Mouse (Mus musculus) lung, embryonic 16.5 days (tissue): ENCODE data around the gene Slc10a7. TPM values are rescaled to one million over a fixed set of nuclear protein-coding genes. Genes with fewer than 3 reads are reported as not detected.

Experiments
- ATAC-seq: fragments of 200-750 bp; cut with Nextera tagmentation; 2 replicates; pipeline ENCODE4 v1.8.0; 2017; ENCODE audit warnings: low read depth, mild to moderate bottlenecking, moderate library complexity
- H3K27ac ChIP-seq: fragments of 300-500 bp; sonication (generic); 2 replicates; pipeline ENCODE4 v1.5.1; 2014; ENCODE audit warnings: mild to moderate bottlenecking, control low read depth, low read length
- H3K27me3 ChIP-seq: fragments of 300-500 bp; sonication (generic); 2 replicates; pipeline ENCODE4 v1.6.1; 2014; ENCODE audit warnings: low read depth, low read length, mixed read lengths; ENCODE audit not compliant: control insufficient read depth, insufficient read depth
- H3K36me3 ChIP-seq: fragments of 300-500 bp; sonication (generic); 2 replicates; pipeline ENCODE4 v1.6.1; 2014; ENCODE audit warnings: low read length; ENCODE audit not compliant: control insufficient read depth, insufficient read depth
- H3K4me1 ChIP-seq: fragments of 300-500 bp; sonication (generic); replicated peaks from 2 replicates; pipeline ENCODE4 v1.6.1; 2014; ENCODE audit warnings: low read length, mixed read lengths; ENCODE audit not compliant: control insufficient read depth, insufficient read depth
- H3K4me2 ChIP-seq: fragments of 300-500 bp; sonication (generic); 2 replicates; pipeline ENCODE4 v1.6.1; 2014; ENCODE audit warnings: low read depth, low read length, control low read depth
- H3K4me3 ChIP-seq: fragments of 300-500 bp; sonication (generic); 2 replicates; pipeline ENCODE4 v1.5.1; 2014; ENCODE audit warnings: mild to moderate bottlenecking, low read length, control low read depth
- H3K9ac ChIP-seq: fragments of 300-500 bp; sonication (generic); 2 replicates; pipeline ENCODE4 v1.6.1; 2014; ENCODE audit warnings: low read length, control low read depth
- H3K9me3 ChIP-seq: fragments of 300-500 bp; sonication (generic); 2 replicates; pipeline ENCODE4 v1.6.1; 2016; ENCODE audit warnings: low read length; ENCODE audit not compliant: control insufficient read depth
- WGBS: fragments of 180-500 bp; shearing (Covaris S2); extraction: QIAGEN DNeasy Blood & Tissue Kit; methylation state at CpG from one replicate; pipeline ENCODE4 v1.1.7; 2014; 5-methylcytosine and 5-hydroxymethylcytosine counted together
- polyA plus RNA-seq: library from polyadenylated mRNA; unstranded; fragments of >200 nt; fragmentation: Nextera tagmentation; extraction: Ambion mirVana; gene quantifications from 2 replicates; pipeline ENCODE4 v1.2.1, GENCODE M21; 2015

Slc10a7 gene
- polyA plus RNA-seq, 1 experiment from 2014 or later, result 21.6 TPM

DNA sequence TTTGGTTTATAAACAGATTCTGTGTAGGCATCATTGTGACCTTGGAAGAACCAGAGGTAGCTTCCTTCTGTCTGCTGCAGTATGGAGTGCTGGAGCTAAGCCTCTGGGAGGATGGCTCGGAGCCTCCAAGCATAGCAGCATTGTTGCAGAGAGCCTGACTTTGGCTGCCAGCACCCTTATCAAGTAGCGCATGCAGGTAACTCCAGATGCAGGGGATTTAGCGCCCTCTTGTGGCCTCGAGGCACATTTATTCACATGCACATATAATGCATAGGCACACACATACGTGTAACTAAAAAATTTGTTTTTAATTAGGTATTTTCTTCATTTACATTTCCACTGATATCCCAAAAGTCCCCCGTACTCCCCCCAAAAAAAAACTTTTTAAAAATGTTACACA is 52.5 kb downstream of the Slc10a7 start:
- Histone ChIP-seq H3K9me3 (peaks cover 4% of the 10 kb centered on the region; the same call in 1 of the 2 replicates), H3K4me2 (no peak overlapping the region), H3K36me3 (peaks cover 3% of the 10 kb centered on the region; the same call in 1 of the 2 replicates), H3K27ac (no peak overlapping the region), H3K4me3 (no peak overlapping the region), H3K27me3 (no peaks in the 10 kb centered on the region), H3K9ac (no peak overlapping the region), H3K4me1 (peaks cover 7% of the 10 kb centered on the region; the same call in 1 of the 2 replicates)
- ATAC-seq, result no peak
- 90% methylated on average over 6 of the region's 6 CpGs for WGBS

DNA sequence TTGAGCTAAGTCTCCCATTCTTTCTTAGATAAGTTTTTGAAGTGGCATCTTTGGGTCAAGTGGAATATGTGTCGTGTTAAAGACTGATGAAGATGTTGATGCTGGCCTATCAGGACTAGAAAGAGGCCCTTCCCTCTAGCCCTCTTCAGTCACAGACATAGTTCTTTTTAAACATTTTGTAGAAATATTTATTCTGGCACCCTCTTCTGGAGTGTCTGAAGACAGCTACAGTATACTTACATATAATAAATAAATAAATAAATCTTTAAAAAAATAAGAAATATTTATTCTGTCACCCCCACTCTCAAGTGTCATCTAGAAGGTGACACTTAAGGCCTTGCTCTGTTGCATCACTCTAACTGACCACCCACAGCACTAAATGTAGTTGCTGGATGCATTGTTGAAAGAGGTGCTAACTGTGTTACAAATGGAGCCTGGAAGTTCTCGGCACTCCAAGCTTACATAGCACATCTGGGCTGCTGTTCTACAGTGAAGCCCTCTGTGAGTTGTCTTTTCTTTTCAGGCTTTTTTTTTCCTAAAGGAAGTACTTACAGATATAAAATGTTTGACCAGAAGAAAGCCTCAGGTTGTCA is 54.4 kb downstream of the Slc10a7 start:
- H3K27me3 ChIP-seq, result no peaks in the 10 kb centered on the region
- ATAC-seq, result peak; percentile 75
- no peak overlapping the region for H3K9ac ChIP-seq
- WGBS, result 27% methylated on average over 2 of the region's 2 CpGs
- peaks cover 7% of the 10 kb centered on the region; the same call in 1 of the 2 replicates for H3K4me1 ChIP-seq
- no peak overlapping the region for H3K4me2 ChIP-seq
- H3K27ac ChIP-seq, result peak overlapping the region; percentile 36; the same call in 1 of the 2 replicates
- no peak overlapping the region for H3K4me3 ChIP-seq
- H3K36me3 ChIP-seq, result peaks cover 3% of the 10 kb centered on the region; the same call in 1 of the 2 replicates
- H3K9me3 ChIP-seq, result peaks cover 4% of the 10 kb centered on the region; the same call in 1 of the 2 replicates

GRCm38 (mm10) chr8:78564200-78564599 is 55.1 kb downstream of the Slc10a7 start:
- ATAC-seq, result peak; percentile 66
- H3K9me3 ChIP-seq, result peaks cover 4% of the 10 kb centered on the region; the same call in 1 of the 2 replicates

DNA sequence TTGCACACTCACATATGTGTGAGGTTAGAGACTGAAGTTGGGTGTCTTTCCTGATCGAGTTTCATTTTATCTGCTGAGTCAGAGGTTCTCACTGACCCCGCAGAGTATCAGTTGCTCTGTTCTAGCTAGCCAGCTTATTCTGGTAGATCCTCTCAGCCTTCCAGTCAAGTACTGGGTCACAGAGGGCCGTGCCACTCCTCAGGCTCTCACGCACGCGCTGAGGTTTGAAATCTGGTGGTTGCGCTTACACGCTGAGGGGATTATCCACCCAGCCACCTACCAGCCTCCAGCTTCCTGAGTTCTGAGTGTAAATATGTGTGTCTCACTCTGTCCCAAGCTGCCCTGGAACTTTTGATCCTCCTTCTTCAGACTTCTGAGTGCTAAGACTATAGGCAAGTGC is 59.0 kb downstream of the Slc10a7 start:
- H3K27ac ChIP-seq, result no peak overlapping the region
- peaks cover 7% of the 10 kb centered on the region; the same call in 1 of the 2 replicates for H3K4me1 ChIP-seq
- no peaks in the 10 kb centered on the region for H3K36me3 ChIP-seq
- WGBS, result 81% methylated on average over 8 of the region's 8 CpGs
- ATAC-seq, result no peak
- no peaks in the 10 kb centered on the region for H3K27me3 ChIP-seq
- H3K9me3 ChIP-seq, result no peaks in the 10 kb centered on the region
- no peak overlapping the region for H3K9ac ChIP-seq
- no peak overlapping the region for H3K4me3 ChIP-seq
- no peak overlapping the region for H3K4me2 ChIP-seq

More at GRCm38 (mm10) chr8:78564200-78564599, 55.1 kb downstream of the Slc10a7 start:
- H3K27me3 ChIP-seq, result no peaks in the 10 kb centered on the region
- no peak overlapping the region for H3K4me2 ChIP-seq
- no peak overlapping the region for H3K9ac ChIP-seq
- peaks cover 7% of the 10 kb centered on the region; the same call in 1 of the 2 replicates for H3K4me1 ChIP-seq
- peaks cover 3% of the 10 kb centered on the region; the same call in 1 of the 2 replicates for H3K36me3 ChIP-seq
- H3K4me3 ChIP-seq, result no peak overlapping the region
- 47% methylated on average over 5 of the region's 5 CpGs for WGBS
- peak overlapping the region; percentile 36; the same call in 1 of the 2 replicates for H3K27ac ChIP-seq

DNA sequence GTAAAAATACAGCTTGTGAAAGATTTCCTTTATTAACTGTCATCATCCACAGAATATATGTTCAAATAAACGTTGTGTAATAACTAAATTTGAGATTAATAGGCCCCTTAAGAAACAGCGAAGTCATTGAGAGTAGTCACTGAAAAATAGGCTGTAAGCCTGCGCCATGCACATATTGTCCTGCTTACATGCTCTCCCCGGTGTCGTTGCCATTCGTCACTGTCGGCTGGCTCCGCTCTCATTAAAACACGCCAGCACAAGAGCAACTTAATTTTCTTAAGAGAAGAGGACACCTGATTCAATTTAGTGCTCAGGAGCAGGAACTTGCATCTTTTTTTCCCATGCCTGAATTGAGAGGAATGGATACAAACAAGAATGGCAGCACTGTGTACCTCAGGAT is 62.4 kb downstream of the Slc10a7 start:
- Histone ChIP-seq H3K4me3 (no peak overlapping the region), H3K4me1 (no peaks in the 10 kb centered on the region; the same call in 1 of the 2 replicates), H3K36me3 (no peaks in the 10 kb centered on the region), H3K27ac (no peak overlapping the region), H3K4me2 (no peak overlapping the region), H3K9ac (no peak overlapping the region), H3K9me3 (no peaks in the 10 kb centered on the region), H3K27me3 (no peaks in the 10 kb centered on the region)
- ATAC-seq, result no peak
- WGBS, result 58% methylated on average over 9 of the region's 9 CpGs

DNA sequence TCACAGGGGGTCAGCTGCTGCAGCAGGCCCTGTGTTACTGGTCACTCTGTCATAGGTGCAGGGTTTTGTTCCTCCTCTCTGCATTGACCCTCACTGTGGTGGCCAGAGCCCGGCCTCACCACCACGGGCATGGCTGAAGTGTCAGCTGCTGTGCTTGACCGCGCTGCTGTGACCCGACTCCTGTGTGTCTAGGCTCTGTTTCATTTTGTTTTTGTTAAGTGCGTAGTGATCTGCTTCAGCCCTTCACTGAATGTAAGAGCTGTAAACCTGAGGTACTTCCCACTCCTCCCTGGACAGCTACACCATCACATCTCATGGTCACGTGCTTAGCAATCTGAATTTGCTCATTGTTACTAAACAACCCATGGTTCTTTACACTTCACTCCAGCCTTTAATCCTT is 65.1 kb downstream of the Slc10a7 start:
- Histone ChIP-seq H3K27ac (no peak overlapping the region), H3K36me3 (no peaks in the 10 kb centered on the region), H3K4me1 (no peaks in the 10 kb centered on the region; the same call in 1 of the 2 replicates), H3K4me3 (no peak overlapping the region), H3K9ac (no peak overlapping the region), H3K27me3 (no peaks in the 10 kb centered on the region), H3K9me3 (no peaks in the 10 kb centered on the region), H3K4me2 (no peak overlapping the region)
- 83% methylated on average over 7 of the region's 7 CpGs for WGBS
- no peak for ATAC-seq

DNA sequence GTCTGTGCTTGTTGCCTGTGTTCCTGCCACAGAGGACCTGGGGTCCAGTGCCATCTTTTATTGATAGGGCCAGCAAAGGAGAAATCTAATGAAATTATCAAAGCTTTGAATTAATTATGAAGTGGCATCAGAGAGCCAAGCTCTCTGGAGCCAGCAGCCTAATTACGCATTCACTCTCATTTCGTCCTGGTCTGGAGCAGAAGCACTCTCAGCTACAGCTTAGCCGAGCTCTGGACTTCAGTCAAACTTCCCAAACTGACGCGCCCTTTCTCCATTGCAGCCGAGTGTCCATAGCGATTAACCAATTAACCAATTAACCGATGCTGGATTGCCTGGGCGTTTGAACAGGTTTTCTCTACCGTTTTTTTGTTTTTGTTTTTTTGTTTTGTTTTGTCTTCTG is 68.4 kb downstream of the Slc10a7 start:
- Histone ChIP-seq H3K36me3 (no peaks in the 10 kb centered on the region), H3K27ac (no peak overlapping the region), H3K27me3 (no peaks in the 10 kb centered on the region), H3K4me3 (no peak overlapping the region), H3K4me2 (no peak overlapping the region), H3K9me3 (no peaks in the 10 kb centered on the region), H3K4me1 (no peaks in the 10 kb centered on the region), H3K9ac (no peak overlapping the region)
- no peak for ATAC-seq
- 81% methylated on average over 10 of the region's 10 CpGs for WGBS

GRCm38 (mm10) chr8:78578036-78578435 is 68.9 kb downstream of the Slc10a7 start:
- H3K9ac ChIP-seq, result no peak overlapping the region
- no peaks in the 10 kb centered on the region for H3K36me3 ChIP-seq
- no peaks in the 10 kb centered on the region for H3K27me3 ChIP-seq
- no peak for ATAC-seq
- no peak overlapping the region for H3K4me3 ChIP-seq
- no peak overlapping the region for H3K4me2 ChIP-seq
- H3K9me3 ChIP-seq, result no peaks in the 10 kb centered on the region
- 93% methylated on average over 3 of the region's 3 CpGs for WGBS
- H3K27ac ChIP-seq, result no peak overlapping the region
- no peaks in the 10 kb centered on the region for H3K4me1 ChIP-seq

DNA sequence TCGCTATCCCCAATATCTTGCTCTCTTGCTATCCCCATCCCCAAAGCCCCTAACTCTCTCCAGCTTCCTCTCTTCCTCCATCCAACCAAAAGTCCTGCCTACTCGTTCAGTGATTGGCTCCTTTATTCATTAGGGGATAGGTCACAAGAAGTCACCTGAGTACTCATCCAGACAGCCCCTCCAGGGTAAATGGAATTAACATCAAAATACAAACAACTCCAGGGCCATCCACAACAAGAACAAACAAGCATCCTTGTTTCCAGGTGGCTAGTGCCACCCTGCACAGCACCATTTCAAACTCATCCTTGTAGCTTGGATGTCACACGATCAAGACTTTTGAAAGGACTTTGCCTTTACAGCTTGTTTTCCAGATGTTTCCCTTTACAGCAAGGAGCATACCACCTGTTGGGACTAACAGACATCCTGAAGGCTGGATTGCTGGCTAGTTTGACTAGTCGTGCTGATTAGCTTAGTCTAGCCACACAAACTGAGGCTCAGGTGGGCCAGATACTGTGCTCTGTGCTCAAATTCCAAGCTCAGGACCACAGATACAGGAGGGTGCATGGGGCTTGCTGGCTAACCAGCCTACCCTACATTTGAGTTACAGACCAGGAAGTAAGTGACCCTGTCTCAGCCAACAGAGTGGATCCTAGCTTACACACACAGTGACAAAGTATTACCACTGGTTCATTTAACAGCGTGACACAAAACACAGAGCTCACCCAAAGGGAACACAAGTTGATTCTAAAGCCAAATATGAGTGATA is 75.0 kb downstream of the Slc10a7 start:
- no peak overlapping the region for H3K9ac ChIP-seq
- no peak overlapping the region for H3K4me2 ChIP-seq
- no peak for ATAC-seq
- no peaks in the 10 kb centered on the region for H3K9me3 ChIP-seq
- no peak overlapping the region for H3K4me3 ChIP-seq
- H3K27ac ChIP-seq, result peak overlapping the region; percentile 27
- no peaks in the 10 kb centered on the region for H3K36me3 ChIP-seq
- H3K4me1 ChIP-seq, result peaks cover 8% of the 10 kb centered on the region; the same call in 1 of the 2 replicates
- 75% methylated on average over 5 of the region's 5 CpGs for WGBS
- H3K27me3 ChIP-seq, result no peaks in the 10 kb centered on the region
